9 mouse cellular contexts compared by ENCODE assay signal in the genomic region with DNA sequence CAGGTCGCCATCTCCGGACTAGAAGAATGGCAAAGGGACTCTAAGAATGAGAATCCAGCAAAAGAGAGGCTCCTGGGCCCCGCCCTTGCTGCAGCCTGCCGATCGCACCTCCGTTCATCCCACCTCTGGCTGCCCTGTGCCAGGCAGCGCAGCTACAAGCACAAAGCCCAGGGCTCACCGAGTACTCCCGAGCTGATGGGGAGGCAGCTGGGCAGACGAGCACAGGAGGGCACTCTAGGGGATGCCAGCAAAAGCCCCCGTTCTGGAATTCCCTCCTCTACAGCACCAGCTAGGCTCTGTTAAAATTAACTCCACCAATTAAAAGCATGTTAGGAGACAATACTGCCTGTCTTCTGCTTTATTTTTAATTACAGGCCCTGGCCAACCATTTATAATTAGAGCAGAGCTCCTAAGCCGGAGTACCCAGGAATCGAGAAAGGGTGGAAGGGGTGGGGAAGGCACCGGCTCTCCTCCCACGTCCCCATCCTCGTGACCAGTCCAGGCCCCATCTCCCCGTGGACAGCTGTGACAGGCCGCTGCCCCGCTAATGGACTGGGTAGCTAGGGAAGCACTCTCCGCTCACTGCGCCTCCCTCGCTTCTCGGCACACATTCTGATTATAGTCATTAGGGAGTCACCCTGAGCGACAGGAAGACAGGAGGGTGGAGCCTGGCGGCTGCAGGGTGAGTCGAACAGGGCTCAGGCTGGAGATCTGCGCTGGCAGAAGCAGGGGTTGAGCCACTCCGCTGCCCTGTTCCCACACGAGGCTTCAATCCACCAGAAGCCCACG.
DNase-seq lines count a peak whose midpoint lies in the region; ATAC-seq lines count a peak whose summit lies in the region.
"Had no signal": no experiment of that assay in that cellular context is flagged by ENCODE, and none has a peak within 500 bp of the region (broad histone marks: within the 10 kb centered on the region; RNA-seq: fewer than 3 reads in every experiment).

No protein-coding gene starts in this region.

- peak; percentile 89 for ATAC-seq in forebrain, embryonic 13.5 days
- peak; percentile 87 for ATAC-seq in hindbrain, embryonic 11.5 days (ENCODE audit: low FRiP score)
- peak; percentile 78 for ATAC-seq in midbrain, embryonic 16.5 days

- intact Hi-C loops in left cerebral cortex, postnatal 4 days (cut with DNase I), result loop anchor here (10.0 kb wide), 1 partner anchor 119 kb away; a partner anchor contains a TSS

- H3K4me3 ChIP-seq in forebrain, embryonic 13.5 days, result peak overlapping the region; percentile 27
- 0 out of 2 replicates have a peak overlapping the region, but pooled peaks have one; percentile 8 for H3K4me3 ChIP-seq in hindbrain, embryonic 11.5 days (ENCODE audit: low read depth, low read length)
- H3K4me3 ChIP-seq in midbrain, embryonic 16.5 days (ENCODE audit: low read depth, low read length), result no peak overlapping the region

- no peaks in the 10 kb centered on the region for H3K9me3 ChIP-seq in forebrain, embryonic 13.5 days (replicated peaks)
- no peaks in the 10 kb centered on the region for H3K9me3 ChIP-seq in hindbrain, embryonic 11.5 days (ENCODE audit: control insufficient read depth, low read length)
- no peaks in the 10 kb centered on the region for H3K9me3 ChIP-seq in midbrain, embryonic 16.5 days (replicated peaks; ENCODE audit: control insufficient read depth, low read length, poor library complexity, severe bottlenecking)

- peak overlapping the region; percentile 60 for H3K4me2 ChIP-seq in forebrain, embryonic 13.5 days
- H3K4me2 ChIP-seq in hindbrain, embryonic 11.5 days (replicated peaks; ENCODE audit: low read depth, low read length), result peak overlapping the region; percentile 37
- peak overlapping the region; percentile 35 for H3K4me2 ChIP-seq in midbrain, embryonic 16.5 days (ENCODE audit: low read length)

- peaks cover 30% of the 10 kb centered on the region for H3K4me1 ChIP-seq in forebrain, embryonic 13.5 days
- peaks cover 10% of the 10 kb centered on the region for H3K4me1 ChIP-seq in hindbrain, embryonic 11.5 days (replicated peaks; ENCODE audit: control insufficient read depth, insufficient read depth, low read length)
- peaks cover 10% of the 10 kb centered on the region for H3K4me1 ChIP-seq in midbrain, embryonic 16.5 days (ENCODE audit: control insufficient read depth, insufficient read depth, low read length)

- H3K9ac ChIP-seq in forebrain, embryonic 13.5 days, result peak overlapping the region; percentile 56
- H3K9ac ChIP-seq in hindbrain, embryonic 11.5 days (ENCODE audit: low read depth, low read length), result peak overlapping the region; percentile 49; the same call in 1 of the 2 replicates
- peak overlapping the region; percentile 43; the same call in 1 of the 2 replicates for H3K9ac ChIP-seq in midbrain, embryonic 16.5 days (ENCODE audit: low read depth, low read length)
- H3K9ac ChIP-seq: liver, embryonic 14.5 days had no signal

- peak; percentile 34 for DNase-seq in urinary bladder, postnatal 14 days (ENCODE audit: low spot score)
- DNase-seq in urinary bladder, postnatal 4 days (ENCODE audit: low spot score in 2 of 2), result no peak
- DNase-seq in hindbrain, embryonic 11.5 days (ENCODE audit: low spot score), result peak; percentile 70
- peak; percentile 19 to 33 for DNase-seq in layer of hippocampus, postnatal 25 days (ENCODE audit: extremely low spot score in 1 of 2, low spot score in 1 of 2)
- no peak for DNase-seq in urinary bladder, postnatal 25 days (ENCODE audit: low spot score)
- DNase-seq in left cerebral cortex, postnatal 4 days, result no peak

- no peaks in the 10 kb centered on the region for H3K36me3 ChIP-seq in forebrain, embryonic 13.5 days (ENCODE audit: poor library complexity, severe bottlenecking)
- no peaks in the 10 kb centered on the region for H3K36me3 ChIP-seq in hindbrain, embryonic 11.5 days (ENCODE audit: control insufficient read depth, insufficient read depth, low read length)
- H3K36me3 ChIP-seq in midbrain, embryonic 16.5 days (ENCODE audit: control insufficient read depth, insufficient read depth, low read length), result no peaks in the 10 kb centered on the region

- WGBS in forebrain, embryonic 13.5 days, result under 1% methylated on average over 30 of the region's 30 CpGs
- WGBS in hindbrain, embryonic 11.5 days, result 2% methylated on average over 28 of the region's 30 CpGs
- WGBS in midbrain, embryonic 16.5 days, result 2% methylated on average over 30 of the region's 30 CpGs

- peak overlapping the region; percentile 85 for H3K27ac ChIP-seq in forebrain, embryonic 13.5 days
- peak overlapping the region; percentile 68 for H3K27ac ChIP-seq in hindbrain, embryonic 11.5 days (ENCODE audit: low read depth, low read length)
- no peak overlapping the region for H3K27ac ChIP-seq in midbrain, embryonic 16.5 days (ENCODE audit: low read length)
- H3K27ac ChIP-seq: liver, embryonic 14.5 days had no signal

- H3K27me3 ChIP-seq in forebrain, embryonic 13.5 days, result peaks cover 14% of the 10 kb centered on the region; the same call in 1 of the 2 replicates
- peaks cover 6% of the 10 kb centered on the region; the same call in 1 of the 2 replicates for H3K27me3 ChIP-seq in hindbrain, embryonic 11.5 days (ENCODE audit: control insufficient read depth, insufficient read depth, low read length)
- peaks cover 6% of the 10 kb centered on the region; the same call in 1 of the 2 replicates for H3K27me3 ChIP-seq in midbrain, embryonic 16.5 days (ENCODE audit: control insufficient read depth, insufficient read depth, low read depth, low read length)

Comparison
In these comparisons a context has a peak if more than half of its experiments do, and no peak if none do; other contexts are left out.
1. DNase-seq: peak in urinary bladder, postnatal 14 days (single experiment), hindbrain, embryonic 11.5 days (single experiment) and layer of hippocampus, postnatal 25 days (2 of 2); none in urinary bladder, postnatal 4 days (0 of 2), urinary bladder, postnatal 25 days (single experiment) and left cerebral cortex, postnatal 4 days (single experiment).
2. Peak in every context shown above with its lines, with median percentiles within 50 percentile points of each other: ATAC-seq, H3K4me2 ChIP-seq and H3K9ac ChIP-seq.